Mouse (Mus musculus): ENCODE data around the gene Slc16a10. TPM values are rescaled to one million over a fixed set of nuclear protein-coding genes. Genes with fewer than 3 reads are reported as not detected.
A peak's percentile ranks its signal among the peaks of the same experiment; 100 is the strongest.

Slc16a10 gene
- polyA plus RNA-seq, 1 experiment: 57.2 TPM

GRCm38 (mm10) chr10:40151852-40152549 is 9.9 kb upstream of the Slc16a10 start:
- WGBS: 49% methylated on average over 8 of the region's 8 CpGs
- Histone ChIP-seq H3K4me1 (ENCODE audit: control insufficient read depth, insufficient read depth, low read length) (peaks cover 5% of the 10 kb centered on the region; the same call in 1 of the 2 replicates), H3K27ac (ENCODE audit: insufficient read depth, low read depth, low read length) (no peak overlapping the region), H3K27me3 (replicated peaks; ENCODE audit: control insufficient read depth, insufficient read depth, low read length) (no peaks in the 10 kb centered on the region), H3K4me3 (ENCODE audit: insufficient read depth, low read depth, low read length) (no peak overlapping the region), H3K36me3 (ENCODE audit: control insufficient read depth, insufficient read depth, low read length) (no peaks in the 10 kb centered on the region)
- TF ChIP-seq POLR2A (IDR thresholded peaks at IDR 0.05; ENCODE audit: low read depth, low read length): no peak
- TF ChIP-seq CTCF (conservative IDR thresholded peaks at IDR 0.05; ENCODE audit: insufficient read depth, insufficient read length, low read depth, low read length): no peak
- peak; percentile 39 for DNase-seq

- no peaks in the 10 kb centered on the region for H3K27me3 ChIP-seq (replicated peaks; ENCODE audit: control insufficient read depth, insufficient read depth, low read length)
- TF ChIP-seq CTCF (conservative IDR thresholded peaks at IDR 0.05; ENCODE audit: insufficient read depth, insufficient read length, low read depth, low read length) (no peak), POLR2A (IDR thresholded peaks at IDR 0.05; ENCODE audit: low read depth, low read length) (no peak)
- DNase-seq: no peak
- H3K27ac ChIP-seq (ENCODE audit: insufficient read depth, low read depth, low read length): no peak overlapping the region
- WGBS: 97% methylated on average over 5 of the region's 5 CpGs
- H3K4me3 ChIP-seq (ENCODE audit: insufficient read depth, low read depth, low read length): no peak overlapping the region
- peaks cover 5% of the 10 kb centered on the region; the same call in 1 of the 2 replicates for H3K4me1 ChIP-seq (ENCODE audit: control insufficient read depth, insufficient read depth, low read length)
- H3K36me3 ChIP-seq (ENCODE audit: control insufficient read depth, insufficient read depth, low read length): no peaks in the 10 kb centered on the region
These were observed 7.6 kb upstream of the Slc16a10 start for GRCm38 (mm10) chr10:40149584-40150145.

GRCm38 (mm10) chr10:40147325-40148059 is 5.4 kb upstream of the Slc16a10 start:
- Histone ChIP-seq H3K27me3 (replicated peaks; ENCODE audit: control insufficient read depth, insufficient read depth, low read length) (no peaks in the 10 kb centered on the region), H3K4me3 (ENCODE audit: insufficient read depth, low read depth, low read length) (no peak overlapping the region), H3K36me3 (ENCODE audit: control insufficient read depth, insufficient read depth, low read length) (no peaks in the 10 kb centered on the region), H3K27ac (ENCODE audit: insufficient read depth, low read depth, low read length) (no peak overlapping the region), H3K4me1 (ENCODE audit: control insufficient read depth, insufficient read depth, low read length) (peaks cover 5% of the 10 kb centered on the region; the same call in 1 of the 2 replicates)
- DNase-seq: no peak
- TF ChIP-seq CTCF (conservative IDR thresholded peaks at IDR 0.05; ENCODE audit: insufficient read depth, insufficient read length, low read depth, low read length) (no peak), POLR2A (IDR thresholded peaks at IDR 0.05; ENCODE audit: low read depth, low read length) (no peak)
- 92% methylated on average over 8 of the region's 8 CpGs for WGBS

GRCm38 (mm10) chr10:40146451-40146850 is 4.4 kb upstream of the Slc16a10 start:
- DNase-seq: no peak
- Histone ChIP-seq H3K27ac (ENCODE audit: insufficient read depth, low read depth, low read length) (no peak overlapping the region), H3K36me3 (ENCODE audit: control insufficient read depth, insufficient read depth, low read length) (no peaks in the 10 kb centered on the region), H3K4me1 (ENCODE audit: control insufficient read depth, insufficient read depth, low read length) (no peaks in the 10 kb centered on the region), H3K27me3 (replicated peaks; ENCODE audit: control insufficient read depth, insufficient read depth, low read length) (no peaks in the 10 kb centered on the region), H3K4me3 (ENCODE audit: insufficient read depth, low read depth, low read length) (no peak overlapping the region)
- 83% methylated on average over 3 of the region's 3 CpGs for WGBS
- no peak for TF ChIP-seq POLR2A (IDR thresholded peaks at IDR 0.05; ENCODE audit: low read depth, low read length)
- no peak for TF ChIP-seq CTCF (conservative IDR thresholded peaks at IDR 0.05; ENCODE audit: insufficient read depth, insufficient read length, low read depth, low read length)

- 96% methylated on average over 1 of the region's 1 CpGs for WGBS
- Histone ChIP-seq H3K4me3 (ENCODE audit: insufficient read depth, low read depth, low read length) (no peak overlapping the region), H3K36me3 (ENCODE audit: control insufficient read depth, insufficient read depth, low read length) (no peaks in the 10 kb centered on the region), H3K27me3 (replicated peaks; ENCODE audit: control insufficient read depth, insufficient read depth, low read length) (no peaks in the 10 kb centered on the region), H3K27ac (ENCODE audit: insufficient read depth, low read depth, low read length) (no peak overlapping the region), H3K4me1 (ENCODE audit: control insufficient read depth, insufficient read depth, low read length) (no peaks in the 10 kb centered on the region; the same call in 1 of the 2 replicates)
- no peak for TF ChIP-seq POLR2A (IDR thresholded peaks at IDR 0.05; ENCODE audit: low read depth, low read length)
- TF ChIP-seq CTCF (conservative IDR thresholded peaks at IDR 0.05; ENCODE audit: insufficient read depth, insufficient read length, low read depth, low read length): no peak
- no peak for DNase-seq
These were observed 2.8 kb upstream of the Slc16a10 start for GRCm38 (mm10) chr10:40144815-40145214.

- WGBS: 14% methylated on average over 27 of the region's 27 CpGs
- Histone ChIP-seq H3K27ac (ENCODE audit: insufficient read depth, low read depth, low read length) (peak overlapping the region; percentile 12; the same call in 1 of the 2 replicates), H3K4me1 (ENCODE audit: control insufficient read depth, insufficient read depth, low read length) (peaks cover 6% of the 10 kb centered on the region; the same call in 1 of the 2 replicates), H3K36me3 (ENCODE audit: control insufficient read depth, insufficient read depth, low read length) (no peaks in the 10 kb centered on the region), H3K4me3 (ENCODE audit: insufficient read depth, low read depth, low read length) (peak overlapping the region; percentile 64), H3K27me3 (replicated peaks; ENCODE audit: control insufficient read depth, insufficient read depth, low read length) (no peaks in the 10 kb centered on the region)
- DNase-seq: peak; percentile 32
- TF ChIP-seq CTCF (conservative IDR thresholded peaks at IDR 0.05; ENCODE audit: insufficient read depth, insufficient read length, low read depth, low read length) (no peak), POLR2A (IDR thresholded peaks at IDR 0.05; ENCODE audit: low read depth, low read length) (no peak)
These were observed 824 bp downstream of the Slc16a10 start for GRCm38 (mm10) chr10:40141016-40141851.

All from kidney, adult 2 months (tissue).